Mouse (Mus musculus): ENCODE results near the gene Vdac1. TPM values are rescaled to one million over a fixed set of nuclear protein-coding genes. Genes with fewer than 3 reads are reported as not detected.
A peak's percentile ranks its signal among the peaks of the same experiment; 100 is the strongest.

Gene Vdac1
- polyA plus RNA-seq, 1 experiment from 2014 or later = 240 TPM

DNA sequence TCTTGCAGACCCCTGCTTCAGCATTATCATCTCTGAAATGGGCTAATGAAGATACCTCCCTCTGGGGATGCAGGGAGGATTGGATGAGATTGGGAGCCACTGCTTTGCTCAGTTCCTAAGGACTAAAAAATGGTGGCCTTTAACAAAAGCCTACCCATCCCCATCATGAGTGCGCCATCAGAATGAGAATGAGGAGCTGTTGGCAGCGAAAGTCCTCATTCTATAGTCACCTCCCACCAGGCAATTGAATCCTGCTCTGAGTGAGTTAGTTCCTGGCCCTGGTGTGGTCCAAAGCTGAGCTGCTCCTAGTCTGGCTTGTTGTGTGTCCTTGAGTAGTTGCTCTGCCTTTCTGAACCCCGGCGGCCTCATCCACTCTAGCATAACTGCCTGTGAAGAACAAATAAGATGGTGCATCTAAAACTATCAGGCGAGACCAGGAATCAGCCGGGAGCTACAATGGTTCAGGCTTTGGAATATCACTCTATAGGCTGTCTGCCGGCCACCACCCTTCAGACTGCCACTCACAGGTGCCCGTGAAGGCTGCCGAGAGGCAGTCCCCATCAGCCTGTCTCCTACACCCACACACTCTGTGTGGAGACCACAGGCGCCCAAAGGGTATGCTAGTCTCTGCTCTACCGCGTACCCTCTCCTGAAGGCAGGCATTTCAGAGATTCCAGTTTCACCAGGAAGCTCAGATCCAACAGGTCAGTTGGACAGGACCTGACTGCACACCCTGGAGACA is 20.4 kb upstream of the Vdac1 start:
- H3K4me2 ChIP-seq (ENCODE audit: low read depth, low read length) = no peak overlapping the region
- no peaks in the 10 kb centered on the region for H3K27me3 ChIP-seq (replicated peaks; ENCODE audit: control insufficient read depth, insufficient read depth, low read length)
- H3K4me3 ChIP-seq (ENCODE audit: low read depth, low read length) = no peak overlapping the region
- H3K27ac ChIP-seq (replicated peaks; ENCODE audit: low read depth, low read length) = no peak overlapping the region
- DNase-seq (ENCODE audit: low spot score) (no peak), ATAC-seq (ENCODE audit: low read depth) (no peak)
- H3K36me3 ChIP-seq (ENCODE audit: control insufficient read depth, insufficient read depth, low read length) = no peaks in the 10 kb centered on the region
- WGBS = 89% methylated on average over 9 of the region's 12 CpGs
- H3K9ac ChIP-seq (ENCODE audit: low read depth, low read length) = no peak overlapping the region
- no peaks in the 10 kb centered on the region for H3K9me3 ChIP-seq (ENCODE audit: control insufficient read depth, low read length)
- H3K4me1 ChIP-seq (ENCODE audit: control insufficient read depth, insufficient read depth, low read length) = no peaks in the 10 kb centered on the region

DNA sequence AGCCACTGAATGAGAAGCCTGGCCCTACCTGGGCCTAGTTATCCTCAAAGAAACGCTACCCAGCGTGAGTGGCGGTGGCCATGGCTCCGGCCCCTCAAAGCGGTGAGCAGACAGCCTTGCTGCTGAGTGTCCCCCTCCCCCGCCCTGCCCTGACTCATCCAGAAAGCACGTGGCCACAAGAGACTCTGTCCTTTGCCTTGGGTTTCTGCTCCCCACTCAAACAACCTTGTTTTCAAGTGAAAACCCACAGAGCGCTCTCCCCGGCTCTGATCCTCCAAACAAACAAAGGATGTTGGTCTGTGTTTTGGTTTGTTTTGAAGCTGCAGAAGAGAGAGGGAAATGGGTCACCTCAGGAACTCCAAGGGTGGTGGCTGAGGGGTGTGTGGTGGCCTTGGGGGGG is 19.7 kb upstream of the Vdac1 start:
- no peaks in the 10 kb centered on the region for H3K9me3 ChIP-seq (ENCODE audit: control insufficient read depth, low read length)
- no peak for ATAC-seq (ENCODE audit: low read depth)
- no peak overlapping the region for H3K27ac ChIP-seq (replicated peaks; ENCODE audit: low read depth, low read length)
- no peak overlapping the region for H3K4me3 ChIP-seq (ENCODE audit: low read depth, low read length)
- H3K36me3 ChIP-seq (ENCODE audit: control insufficient read depth, insufficient read depth, low read length) = no peaks in the 10 kb centered on the region
- DNase-seq (ENCODE audit: low spot score) = no peak
- no peak overlapping the region for H3K9ac ChIP-seq (ENCODE audit: low read depth, low read length)
- H3K4me2 ChIP-seq (ENCODE audit: low read depth, low read length) = no peak overlapping the region
- no peaks in the 10 kb centered on the region for H3K4me1 ChIP-seq (ENCODE audit: control insufficient read depth, insufficient read depth, low read length)
- no peaks in the 10 kb centered on the region for H3K27me3 ChIP-seq (replicated peaks; ENCODE audit: control insufficient read depth, insufficient read depth, low read length)
- 35% methylated on average over 9 of the region's 9 CpGs for WGBS

DNA sequence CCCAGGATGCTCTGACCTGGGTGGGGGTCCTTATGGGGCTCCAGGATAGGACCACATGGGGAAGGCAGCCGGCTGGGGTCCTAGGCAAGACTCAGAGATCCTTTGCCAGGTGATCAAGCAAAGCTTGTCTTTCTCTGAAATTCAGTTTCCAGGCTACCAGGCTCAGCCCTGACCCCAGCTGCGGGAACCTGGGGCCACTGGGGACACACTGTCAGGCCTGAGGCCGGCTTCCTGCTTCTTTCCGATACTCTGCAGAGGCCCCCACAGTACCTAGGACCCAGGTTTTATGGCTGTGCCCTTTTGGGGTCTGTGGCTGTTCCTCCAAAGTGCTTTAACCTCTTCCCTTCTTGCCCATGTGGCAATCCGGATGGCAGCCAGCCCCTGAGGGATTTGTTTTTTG is 19.2 kb upstream of the Vdac1 start:
- Histone ChIP-seq H3K4me2 (ENCODE audit: low read depth, low read length) (no peak overlapping the region), H3K36me3 (ENCODE audit: control insufficient read depth, insufficient read depth, low read length) (no peaks in the 10 kb centered on the region), H3K9ac (ENCODE audit: low read depth, low read length) (no peak overlapping the region), H3K9me3 (ENCODE audit: control insufficient read depth, low read length) (no peaks in the 10 kb centered on the region), H3K4me3 (ENCODE audit: low read depth, low read length) (no peak overlapping the region), H3K27me3 (replicated peaks; ENCODE audit: control insufficient read depth, insufficient read depth, low read length) (no peaks in the 10 kb centered on the region), H3K27ac (replicated peaks; ENCODE audit: low read depth, low read length) (no peak overlapping the region), H3K4me1 (ENCODE audit: control insufficient read depth, insufficient read depth, low read length) (0 out of 2 replicates have a peak, but pooled peaks cover under 1% of the 10 kb centered on the region)
- DNase-seq (ENCODE audit: low spot score) (no peak), ATAC-seq (ENCODE audit: low read depth) (no peak)
- WGBS = 60% methylated on average over 5 of the region's 5 CpGs

DNA sequence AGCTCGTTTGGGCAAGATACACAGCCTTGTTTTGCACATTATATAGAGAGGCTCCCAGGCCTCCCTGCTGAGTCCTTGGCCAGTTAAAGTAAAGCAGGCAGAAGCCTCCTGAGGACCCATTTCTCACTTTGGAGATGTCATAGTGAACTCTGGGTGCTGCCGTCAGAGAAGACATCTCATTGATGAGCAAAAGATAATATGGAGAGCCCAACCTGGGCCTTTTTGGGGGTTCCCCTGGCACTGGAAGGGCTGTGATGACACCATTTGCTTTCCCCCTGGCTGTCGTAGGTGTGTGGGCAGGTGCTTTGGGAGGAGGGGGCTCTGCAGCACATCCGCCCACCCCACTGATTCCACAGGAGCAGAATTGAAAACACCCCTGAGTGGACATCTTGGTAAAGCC is 18.4 kb upstream of the Vdac1 start:
- no peak overlapping the region for H3K4me3 ChIP-seq (ENCODE audit: low read depth, low read length)
- ATAC-seq (ENCODE audit: low read depth) (no peak), DNase-seq (ENCODE audit: low spot score) (no peak)
- no peak overlapping the region for H3K4me2 ChIP-seq (ENCODE audit: low read depth, low read length)
- WGBS = 81% methylated on average over 4 of the region's 4 CpGs
- 0 out of 2 replicates have a peak, but pooled peaks cover 3% of the 10 kb centered on the region for H3K4me1 ChIP-seq (ENCODE audit: control insufficient read depth, insufficient read depth, low read length)
- no peaks in the 10 kb centered on the region for H3K36me3 ChIP-seq (ENCODE audit: control insufficient read depth, insufficient read depth, low read length)
- no peaks in the 10 kb centered on the region for H3K27me3 ChIP-seq (replicated peaks; ENCODE audit: control insufficient read depth, insufficient read depth, low read length)
- H3K9ac ChIP-seq (ENCODE audit: low read depth, low read length) = no peak overlapping the region
- no peak overlapping the region for H3K27ac ChIP-seq (replicated peaks; ENCODE audit: low read depth, low read length)
- H3K9me3 ChIP-seq (ENCODE audit: control insufficient read depth, low read length) = no peaks in the 10 kb centered on the region

DNA sequence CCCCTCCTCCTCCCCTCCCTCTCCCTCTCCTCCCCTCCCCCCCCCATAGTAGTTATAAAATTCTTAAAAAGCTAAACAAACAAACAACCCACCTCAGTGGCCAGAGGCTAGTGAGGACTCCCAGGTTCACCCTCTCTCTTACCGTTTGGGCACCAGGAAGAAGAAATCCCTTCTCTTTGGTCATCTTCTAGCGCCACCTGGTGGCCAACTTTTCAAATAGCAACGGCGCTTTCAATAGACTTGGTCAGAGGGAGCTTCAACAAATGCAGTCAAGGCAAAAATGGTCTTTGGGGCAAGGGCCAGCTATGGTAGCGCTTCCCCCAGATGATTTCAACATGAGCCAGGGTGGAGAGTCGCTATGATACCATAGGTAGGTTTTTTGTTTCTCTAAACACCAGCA is 17.5 kb upstream of the Vdac1 start:
- Histone ChIP-seq H3K4me1 (ENCODE audit: control insufficient read depth, insufficient read depth, low read length) (0 out of 2 replicates have a peak, but pooled peaks cover 3% of the 10 kb centered on the region), H3K27ac (replicated peaks; ENCODE audit: low read depth, low read length) (no peak overlapping the region), H3K36me3 (ENCODE audit: control insufficient read depth, insufficient read depth, low read length) (no peaks in the 10 kb centered on the region), H3K4me3 (ENCODE audit: low read depth, low read length) (no peak overlapping the region), H3K9ac (ENCODE audit: low read depth, low read length) (no peak overlapping the region), H3K4me2 (ENCODE audit: low read depth, low read length) (no peak overlapping the region), H3K9me3 (ENCODE audit: control insufficient read depth, low read length) (no peaks in the 10 kb centered on the region), H3K27me3 (replicated peaks; ENCODE audit: control insufficient read depth, insufficient read depth, low read length) (no peaks in the 10 kb centered on the region)
- ATAC-seq (ENCODE audit: low read depth) (no peak; the same call in 1 of the 2 replicates), DNase-seq (ENCODE audit: low spot score) (peak; percentile 87)
- 3% methylated on average over 6 of the region's 6 CpGs for WGBS

DNA sequence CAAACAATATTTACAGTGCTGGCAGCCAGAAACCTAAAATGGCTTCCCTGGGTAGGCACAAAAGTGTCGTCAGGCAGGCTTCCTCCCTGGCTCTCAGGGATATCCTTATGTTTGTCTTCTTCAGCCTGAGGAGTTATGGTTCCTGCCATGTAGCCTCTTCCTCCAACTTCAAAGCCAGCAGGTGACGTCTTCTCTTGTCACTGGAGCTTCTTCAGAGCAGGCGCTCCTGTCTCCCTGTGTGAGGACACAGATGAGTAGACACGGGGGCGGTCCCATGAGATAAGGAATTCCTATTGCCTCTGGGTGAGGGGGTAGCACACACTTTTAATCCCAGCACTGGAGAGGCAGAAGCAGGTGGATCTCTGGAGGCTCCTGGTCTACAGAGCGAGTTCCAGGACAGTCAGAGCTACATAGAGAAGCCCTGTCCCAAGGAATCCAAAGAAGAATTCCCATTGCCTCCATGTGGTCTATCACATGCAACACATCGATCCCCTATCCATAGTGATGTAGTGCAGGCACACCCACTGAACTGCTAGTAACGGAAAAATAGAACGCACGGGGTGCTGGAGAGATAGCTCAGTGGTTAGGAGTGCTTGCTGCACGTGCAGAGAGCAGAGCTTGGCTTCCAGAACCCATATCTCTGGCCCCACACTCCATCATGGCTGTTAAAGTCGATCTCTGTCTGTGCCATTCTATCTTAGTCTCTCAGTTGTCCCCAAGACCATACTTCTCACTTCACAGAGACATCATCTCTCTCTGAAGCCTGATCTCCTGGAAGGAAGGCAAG is 15.5 kb upstream of the Vdac1 start:
- Histone ChIP-seq H3K9ac (ENCODE audit: low read depth, low read length) (no peak overlapping the region), H3K9me3 (ENCODE audit: control insufficient read depth, low read length) (no peaks in the 10 kb centered on the region), H3K27ac (replicated peaks; ENCODE audit: low read depth, low read length) (no peak overlapping the region), H3K4me2 (ENCODE audit: low read depth, low read length) (no peak overlapping the region), H3K36me3 (ENCODE audit: control insufficient read depth, insufficient read depth, low read length) (no peaks in the 10 kb centered on the region), H3K4me1 (ENCODE audit: control insufficient read depth, insufficient read depth, low read length) (0 out of 2 replicates have a peak, but pooled peaks cover 3% of the 10 kb centered on the region), H3K27me3 (replicated peaks; ENCODE audit: control insufficient read depth, insufficient read depth, low read length) (no peaks in the 10 kb centered on the region), H3K4me3 (ENCODE audit: low read depth, low read length) (no peak overlapping the region)
- ATAC-seq (ENCODE audit: low read depth) (no peak), DNase-seq (ENCODE audit: low spot score) (no peak)
- 76% methylated on average over 12 of the region's 12 CpGs for WGBS

DNA sequence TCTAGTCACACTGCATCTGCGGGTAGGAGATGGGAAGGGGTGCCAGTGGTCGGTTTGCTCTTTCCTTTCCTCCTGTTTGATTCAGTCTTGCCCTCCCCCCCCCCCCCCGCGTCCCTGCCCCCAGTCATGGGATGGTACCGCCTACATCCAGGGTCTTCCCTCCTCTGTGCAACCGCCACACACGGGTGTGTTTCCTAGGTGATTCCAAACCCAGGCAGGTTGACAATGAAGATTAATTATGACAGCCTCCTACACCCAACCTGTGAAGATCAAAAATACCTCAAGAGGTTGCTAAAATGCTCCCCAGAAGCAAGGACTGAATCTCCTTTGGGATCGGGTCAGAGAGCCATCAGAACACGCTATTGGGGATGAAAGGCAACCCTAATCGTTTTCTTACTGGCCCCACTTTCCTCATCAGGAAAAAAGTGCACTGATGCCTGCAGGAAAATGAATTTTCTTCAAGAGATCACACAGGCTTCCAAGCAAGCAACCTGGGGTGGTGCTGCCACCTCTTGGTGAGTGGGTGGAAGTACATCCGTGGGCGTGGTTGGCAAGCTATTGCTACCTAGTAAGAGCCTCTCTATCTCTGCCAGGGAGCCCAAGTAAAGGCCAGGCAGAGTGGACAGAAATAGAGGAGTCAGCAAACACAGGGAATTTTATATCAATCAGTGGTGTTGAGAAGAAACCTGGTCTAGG is 14.6 kb upstream of the Vdac1 start:
- H3K4me1 ChIP-seq (ENCODE audit: control insufficient read depth, insufficient read depth, low read length) = 0 out of 2 replicates have a peak, but pooled peaks cover 3% of the 10 kb centered on the region
- DNase-seq (ENCODE audit: low spot score) (peak; percentile 89), ATAC-seq (ENCODE audit: low read depth) (peak; percentile 63; the same call in 1 of the 2 replicates)
- H3K27me3 ChIP-seq (replicated peaks; ENCODE audit: control insufficient read depth, insufficient read depth, low read length) = no peaks in the 10 kb centered on the region
- H3K9me3 ChIP-seq (ENCODE audit: control insufficient read depth, low read length) = no peaks in the 10 kb centered on the region
- peak overlapping the region; percentile 33 for H3K4me3 ChIP-seq (ENCODE audit: low read depth, low read length)
- peak overlapping the region; percentile 14; the same call in 1 of the 2 replicates for H3K9ac ChIP-seq (ENCODE audit: low read depth, low read length)
- H3K36me3 ChIP-seq (ENCODE audit: control insufficient read depth, insufficient read depth, low read length) = no peaks in the 10 kb centered on the region
- H3K27ac ChIP-seq (replicated peaks; ENCODE audit: low read depth, low read length) = no peak overlapping the region; the same call in 1 of the 2 replicates
- 22% methylated on average over 11 of the region's 12 CpGs for WGBS
- peak overlapping the region; percentile 51 for H3K4me2 ChIP-seq (ENCODE audit: low read depth, low read length)

DNA sequence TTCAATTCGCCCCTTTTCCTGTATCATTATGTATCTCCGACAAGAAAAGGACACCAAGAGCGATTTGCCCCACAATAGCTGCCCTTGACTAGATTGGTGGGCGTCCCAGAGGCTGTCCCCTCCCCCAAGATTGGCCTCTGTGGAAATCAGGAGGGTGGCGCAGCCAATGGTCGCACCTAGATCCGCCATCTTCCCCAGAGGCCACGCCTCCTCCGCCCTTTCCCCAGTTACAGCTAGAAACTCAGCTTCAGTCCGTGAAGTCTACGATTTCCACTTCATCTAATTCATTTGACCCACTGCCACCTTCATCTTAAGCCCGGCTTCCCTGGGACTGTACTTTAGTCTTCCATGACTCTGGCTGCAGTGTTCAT is 14.0 kb upstream of the Vdac1 start:
- peak overlapping the region; percentile 4; the same call in 1 of the 2 replicates for H3K9ac ChIP-seq (ENCODE audit: low read depth, low read length)
- no peaks in the 10 kb centered on the region for H3K27me3 ChIP-seq (replicated peaks; ENCODE audit: control insufficient read depth, insufficient read depth, low read length)
- DNase-seq (ENCODE audit: low spot score) (peak; percentile 80), ATAC-seq (ENCODE audit: low read depth) (peak; percentile 78; the same call in 1 of the 2 replicates)
- H3K4me1 ChIP-seq (ENCODE audit: control insufficient read depth, insufficient read depth, low read length) = 0 out of 2 replicates have a peak, but pooled peaks cover 3% of the 10 kb centered on the region
- no peaks in the 10 kb centered on the region for H3K36me3 ChIP-seq (ENCODE audit: control insufficient read depth, insufficient read depth, low read length)
- H3K9me3 ChIP-seq (ENCODE audit: control insufficient read depth, low read length) = no peaks in the 10 kb centered on the region
- H3K27ac ChIP-seq (replicated peaks; ENCODE audit: low read depth, low read length) = no peak overlapping the region; the same call in 1 of the 2 replicates
- peak overlapping the region; percentile 33 for H3K4me3 ChIP-seq (ENCODE audit: low read depth, low read length)
- WGBS = 4% methylated on average over 11 of the region's 12 CpGs
- H3K4me2 ChIP-seq (ENCODE audit: low read depth, low read length) = peak overlapping the region; percentile 51

All from embryonic facial prominence, embryonic 14.5 days (tissue).